Mouse (Mus musculus) C2C12 (cell line): ENCODE data around the gene Cobll1.

Source experiments
- CEBPB ChIP-seq: IDR thresholded peaks from one replicate; pipeline ENCODE4 v1.6.1; 2011; ENCODE audit warnings: low read depth, mild to moderate bottlenecking, control low read depth, moderate library complexity
- CTCF ChIP-seq: IDR thresholded peaks from one replicate; pipeline ENCODE4 v1.5.1; 2011; ENCODE audit not compliant: control insufficient read depth, insufficient read depth, insufficient read length
- FOSL1 ChIP-seq: IDR thresholded peaks from one replicate; pipeline ENCODE4 v1.8.0; 2011; ENCODE audit warnings: mild to moderate bottlenecking, low read length; ENCODE audit not compliant: poor library complexity, insufficient read depth, severe bottlenecking
- MAX ChIP-seq: IDR thresholded peaks from one replicate; pipeline ENCODE4 v1.6.1; 2011; ENCODE audit warnings: mild to moderate bottlenecking, control low read depth
- MYOD1 ChIP-seq: IDR thresholded peaks from one replicate; pipeline ENCODE4 v1.6.1; 2011; ENCODE audit warnings: low read depth; ENCODE audit not compliant: control insufficient read depth, insufficient read length
- MYOG ChIP-seq: IDR thresholded peaks from one replicate; pipeline ENCODE4 v1.6.1; 2011; ENCODE audit not compliant: control insufficient read depth, insufficient read length; ENCODE audit errors: extremely low read depth
- USF1 ChIP-seq: IDR thresholded peaks from one replicate; pipeline ENCODE4 v1.6.1; 2011; ENCODE audit warnings: low read depth, mild to moderate bottlenecking, control low read depth, moderate library complexity

DNA sequence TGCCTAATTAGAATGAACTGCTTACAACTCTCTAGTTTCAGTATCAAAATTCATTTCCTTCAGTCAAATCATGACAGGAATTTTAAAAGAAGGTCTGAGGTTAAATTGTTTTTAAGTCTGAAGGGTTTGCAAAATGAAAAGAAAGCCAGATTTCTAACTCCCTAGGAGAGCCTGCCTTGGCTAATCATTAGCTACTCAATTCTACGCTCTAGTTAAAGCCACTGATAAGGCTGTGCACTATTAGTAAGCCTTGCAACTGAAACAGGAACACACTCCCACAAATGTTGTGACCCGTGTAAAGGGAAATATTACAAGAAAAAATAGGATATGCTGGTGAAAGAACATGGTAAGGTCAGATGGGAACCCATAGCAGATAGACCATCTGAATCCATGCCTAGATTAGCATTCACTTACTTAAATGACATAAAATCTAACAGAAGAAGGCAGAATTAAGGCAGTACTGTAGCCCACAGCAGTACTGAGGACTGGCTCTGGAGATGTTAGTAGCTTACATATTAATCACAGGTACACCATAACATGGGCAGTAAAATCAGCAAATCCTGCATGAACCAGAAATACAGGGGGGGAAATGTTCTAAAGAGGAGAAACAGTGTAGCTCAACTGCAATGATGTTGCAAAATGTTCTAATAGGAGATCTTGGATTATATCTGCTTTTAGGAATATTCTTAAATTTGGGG, 122.6 kb downstream of the Cobll1 start:
- no peak for TF ChIP-seq MYOG
- TF ChIP-seq CTCF = no peak
- TF ChIP-seq MYOD1 = no peak
- no peak for TF ChIP-seq MAX
- no peak for TF ChIP-seq USF1
- TF ChIP-seq CEBPB = no peak
- TF ChIP-seq FOSL1 = no peak
